Mouse (Mus musculus): ENCODE measurements at regions not wholly inside any gene's neighbourhood (a gene's known extent, or its start where the extent isn't known, plus 50 kb on each side); places are given as distances from the start of the nearest gene placed in this dataset.

- Histone ChIP-seq H3K27ac (ENCODE audit: insufficient read depth, low read depth, low read length) (no peak overlapping the region), H3K36me3 (ENCODE audit: control insufficient read depth, insufficient read depth, low read length) (no peaks in the 10 kb centered on the region), H3K4me3 (ENCODE audit: low read depth, low read length) (no peak overlapping the region), H3K27me3 (ENCODE audit: control insufficient read depth, insufficient read depth, low read length) (no peaks in the 10 kb centered on the region), H3K4me1 (ENCODE audit: control insufficient read depth, insufficient read depth, insufficient read length, low read length) (no peaks in the 10 kb centered on the region)
- WGBS: 23% methylated on average over 2 of the region's 2 CpGs
- TF ChIP-seq CTCF (IDR thresholded peaks at IDR 0.05; ENCODE audit: extremely low read depth, insufficient read length, insufficient replicate concordance, low read depth, low read length): no peak
- TF ChIP-seq POLR2A (IDR thresholded peaks at IDR 0.05; ENCODE audit: low read depth, low read length): no peak
These were observed 140.5 kb downstream of the Ifng start for GRCm38 (mm10) chr10:118581376-118581775.

GRCm38 (mm10) chr10:118585821-118586220 lies 145.0 kb downstream of the Ifng start:
- no peaks in the 10 kb centered on the region for H3K27me3 ChIP-seq (ENCODE audit: control insufficient read depth, insufficient read depth, low read length)
- TF ChIP-seq POLR2A (IDR thresholded peaks at IDR 0.05; ENCODE audit: low read depth, low read length) (no peak), CTCF (IDR thresholded peaks at IDR 0.05; ENCODE audit: extremely low read depth, insufficient read length, insufficient replicate concordance, low read depth, low read length) (no peak)
- no peak overlapping the region for H3K27ac ChIP-seq (ENCODE audit: insufficient read depth, low read depth, low read length)
- H3K36me3 ChIP-seq (ENCODE audit: control insufficient read depth, insufficient read depth, low read length): no peaks in the 10 kb centered on the region
- WGBS: 73% methylated on average over 4 of the region's 4 CpGs
- no peak overlapping the region for H3K4me3 ChIP-seq (ENCODE audit: low read depth, low read length)
- no peaks in the 10 kb centered on the region for H3K4me1 ChIP-seq (ENCODE audit: control insufficient read depth, insufficient read depth, insufficient read length, low read length)

- H3K4me3 ChIP-seq (ENCODE audit: low read depth, low read length): no peak overlapping the region
- H3K4me1 ChIP-seq (ENCODE audit: control insufficient read depth, insufficient read depth, insufficient read length, low read length): no peaks in the 10 kb centered on the region
- TF ChIP-seq CTCF (IDR thresholded peaks at IDR 0.05; ENCODE audit: extremely low read depth, insufficient read length, insufficient replicate concordance, low read depth, low read length): no peak
- no peak for TF ChIP-seq POLR2A (IDR thresholded peaks at IDR 0.05; ENCODE audit: low read depth, low read length)
- H3K27me3 ChIP-seq (ENCODE audit: control insufficient read depth, insufficient read depth, low read length): no peaks in the 10 kb centered on the region
- 33% methylated on average over 8 of the region's 8 CpGs for WGBS
- no peak overlapping the region for H3K27ac ChIP-seq (ENCODE audit: insufficient read depth, low read depth, low read length)
- H3K36me3 ChIP-seq (ENCODE audit: control insufficient read depth, insufficient read depth, low read length): no peaks in the 10 kb centered on the region
These were observed 147.4 kb downstream of the Ifng start for GRCm38 (mm10) chr10:118588198-118588597.

- H3K27ac ChIP-seq (ENCODE audit: insufficient read depth, low read depth, low read length): no peak overlapping the region
- TF ChIP-seq CTCF (IDR thresholded peaks at IDR 0.05; ENCODE audit: extremely low read depth, insufficient read length, insufficient replicate concordance, low read depth, low read length) (peak; percentile 78; the same call in 1 of the 2 replicates), POLR2A (IDR thresholded peaks at IDR 0.05; ENCODE audit: low read depth, low read length) (no peak)
- WGBS: 33% methylated on average over 16 of the region's 16 CpGs
- H3K36me3 ChIP-seq (ENCODE audit: control insufficient read depth, insufficient read depth, low read length): no peaks in the 10 kb centered on the region
- no peaks in the 10 kb centered on the region for H3K27me3 ChIP-seq (ENCODE audit: control insufficient read depth, insufficient read depth, low read length)
- no peak overlapping the region for H3K4me3 ChIP-seq (ENCODE audit: low read depth, low read length)
- no peaks in the 10 kb centered on the region; the same call in 1 of the 2 replicates for H3K4me1 ChIP-seq (ENCODE audit: control insufficient read depth, insufficient read depth, insufficient read length, low read length)
These were observed 152.0 kb downstream of the Ifng start for GRCm38 (mm10) chr10:118592648-118593368.

GRCm38 (mm10) chr10:118596206-118596605 lies 155.4 kb downstream of the Ifng start:
- Histone ChIP-seq H3K27ac (ENCODE audit: insufficient read depth, low read depth, low read length) (no peak overlapping the region), H3K36me3 (ENCODE audit: control insufficient read depth, insufficient read depth, low read length) (no peaks in the 10 kb centered on the region), H3K4me1 (ENCODE audit: control insufficient read depth, insufficient read depth, insufficient read length, low read length) (no peaks in the 10 kb centered on the region; the same call in 1 of the 2 replicates), H3K4me3 (ENCODE audit: low read depth, low read length) (no peak overlapping the region), H3K27me3 (ENCODE audit: control insufficient read depth, insufficient read depth, low read length) (no peaks in the 10 kb centered on the region)
- WGBS: 39% methylated on average over 8 of the region's 8 CpGs
- no peak for TF ChIP-seq CTCF (IDR thresholded peaks at IDR 0.05; ENCODE audit: extremely low read depth, insufficient read length, insufficient replicate concordance, low read depth, low read length)
- no peak for TF ChIP-seq POLR2A (IDR thresholded peaks at IDR 0.05; ENCODE audit: low read depth, low read length)

- no peaks in the 10 kb centered on the region for H3K36me3 ChIP-seq (ENCODE audit: control insufficient read depth, insufficient read depth, low read length)
- H3K4me3 ChIP-seq (ENCODE audit: low read depth, low read length): no peak overlapping the region
- H3K4me1 ChIP-seq (ENCODE audit: control insufficient read depth, insufficient read depth, insufficient read length, low read length): no peaks in the 10 kb centered on the region; the same call in 1 of the 2 replicates
- no peaks in the 10 kb centered on the region for H3K27me3 ChIP-seq (ENCODE audit: control insufficient read depth, insufficient read depth, low read length)
- no peak overlapping the region for H3K27ac ChIP-seq (ENCODE audit: insufficient read depth, low read depth, low read length)
- TF ChIP-seq POLR2A (IDR thresholded peaks at IDR 0.05; ENCODE audit: low read depth, low read length) (no peak), CTCF (IDR thresholded peaks at IDR 0.05; ENCODE audit: extremely low read depth, insufficient read length, insufficient replicate concordance, low read depth, low read length) (no peak)
- WGBS: 87% methylated on average over 4 of the region's 4 CpGs
These were observed 157.7 kb downstream of the Ifng start for GRCm38 (mm10) chr10:118598497-118598896.

- H3K27ac ChIP-seq (ENCODE audit: insufficient read depth, low read depth, low read length): no peak overlapping the region
- H3K4me3 ChIP-seq (ENCODE audit: low read depth, low read length): no peak overlapping the region
These were observed 158.4 kb downstream of the Ifng start for GRCm38 (mm10) chr10:118599197-118599596.

More at GRCm38 (mm10) chr10:118599197-118599596, 158.4 kb downstream of the Ifng start:
- no peaks in the 10 kb centered on the region for H3K27me3 ChIP-seq (ENCODE audit: control insufficient read depth, insufficient read depth, low read length)
- no peaks in the 10 kb centered on the region; the same call in 1 of the 2 replicates for H3K4me1 ChIP-seq (ENCODE audit: control insufficient read depth, insufficient read depth, insufficient read length, low read length)
- WGBS: 82% methylated on average over 5 of the region's 5 CpGs
- no peaks in the 10 kb centered on the region for H3K36me3 ChIP-seq (ENCODE audit: control insufficient read depth, insufficient read depth, low read length)
- TF ChIP-seq CTCF (IDR thresholded peaks at IDR 0.05; ENCODE audit: extremely low read depth, insufficient read length, insufficient replicate concordance, low read depth, low read length): no peak
- TF ChIP-seq POLR2A (IDR thresholded peaks at IDR 0.05; ENCODE audit: low read depth, low read length): no peak
